Mouse (Mus musculus): ENCODE data around the gene Ahnak2. TPM values are rescaled to one million over a fixed set of nuclear protein-coding genes. Genes with fewer than 3 reads are reported as not detected.

Gene Ahnak2
- total and polyA plus RNA-seq, 2 experiments from 2014 or later = 2.4 to 10.5 TPM

- no peaks in the 10 kb centered on the region; the same call in 1 of the 2 replicates for H3K27me3 ChIP-seq (ENCODE audit: control insufficient read depth, insufficient read depth, low read length)
- WGBS = 89% methylated on average over 10 of the region's 10 CpGs
Observed at GRCm38 (mm10) chr12:112774481-112774880, 28.0 kb downstream of the Ahnak2 start.

DNA sequence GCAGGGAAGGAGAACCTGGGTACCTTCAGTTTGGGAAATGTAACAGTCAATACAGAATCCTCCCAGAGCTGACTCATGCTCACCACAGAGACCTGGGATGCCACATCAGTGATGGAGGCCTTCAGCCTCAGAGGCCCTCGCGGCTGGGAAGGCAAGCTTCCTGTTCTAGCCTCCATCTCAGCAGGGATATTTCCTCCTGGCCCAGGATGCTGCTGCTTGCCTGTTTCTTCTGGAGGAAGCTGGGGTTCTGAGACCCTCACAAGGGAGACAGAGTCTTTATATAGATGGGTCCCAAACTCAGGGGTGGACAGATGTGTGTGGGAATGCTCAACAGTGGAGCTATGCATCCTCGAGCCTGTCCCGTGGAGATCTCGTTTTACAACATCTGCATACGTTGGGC is 28.4 kb downstream of the Ahnak2 start:
- ATAC-seq (ENCODE audit: insufficient read depth, low read depth) (no peak), DNase-seq (ENCODE audit: low spot score) (no peak)
- Histone ChIP-seq H3K4me1 (ENCODE audit: control insufficient read depth, insufficient read depth) (no peaks in the 10 kb centered on the region), H3K4me3 (ENCODE audit: low read depth, low read length) (no peak overlapping the region), H3K27me3 (ENCODE audit: control insufficient read depth, insufficient read depth, low read length) (no peaks in the 10 kb centered on the region; the same call in 1 of the 2 replicates), H3K27ac (ENCODE audit: low read depth) (no peak overlapping the region), H3K4me2 (ENCODE audit: low read depth, low read length) (no peak overlapping the region), H3K36me3 (replicated peaks; ENCODE audit: control insufficient read depth, insufficient read depth, low read length) (no peaks in the 10 kb centered on the region), H3K9me3 (replicated peaks; ENCODE audit: control insufficient read depth, low read length) (0 out of 2 replicates have a peak, but pooled peaks cover 6% of the 10 kb centered on the region), H3K9ac (replicated peaks; ENCODE audit: low read depth, low read length) (no peak overlapping the region)
- TF ChIP-seq CTCF (IDR thresholded peaks at IDR 0.05; ENCODE audit: low read depth) (no peak), EP300 (IDR thresholded peaks at IDR 0.05; ENCODE audit: low read depth) (no peak)
- 71% methylated on average over 6 of the region's 6 CpGs for WGBS

More at GRCm38 (mm10) chr12:112774481-112774880, 28.0 kb downstream of the Ahnak2 start:
- no peak overlapping the region for H3K4me2 ChIP-seq (ENCODE audit: low read depth, low read length)
- TF ChIP-seq EP300 (IDR thresholded peaks at IDR 0.05; ENCODE audit: low read depth) (no peak), CTCF (IDR thresholded peaks at IDR 0.05; ENCODE audit: low read depth) (no peak)
- no peak overlapping the region for H3K9ac ChIP-seq (replicated peaks; ENCODE audit: low read depth, low read length)
- H3K36me3 ChIP-seq (replicated peaks; ENCODE audit: control insufficient read depth, insufficient read depth, low read length) = no peaks in the 10 kb centered on the region
- 0 out of 2 replicates have a peak, but pooled peaks cover 6% of the 10 kb centered on the region for H3K9me3 ChIP-seq (replicated peaks; ENCODE audit: control insufficient read depth, low read length)
- no peak overlapping the region for H3K27ac ChIP-seq (ENCODE audit: low read depth)
- H3K4me3 ChIP-seq (ENCODE audit: low read depth, low read length) = no peak overlapping the region
- no peaks in the 10 kb centered on the region for H3K4me1 ChIP-seq (ENCODE audit: control insufficient read depth, insufficient read depth)
- ATAC-seq (ENCODE audit: insufficient read depth, low read depth) = no peak
- no peak for DNase-seq (ENCODE audit: low spot score)

GRCm38 (mm10) chr12:112773366-112773765 is 29.1 kb downstream of the Ahnak2 start:
- H3K4me3 ChIP-seq (ENCODE audit: low read depth, low read length) = no peak overlapping the region
- TF ChIP-seq CTCF (IDR thresholded peaks at IDR 0.05; ENCODE audit: low read depth) = no peak
- no peak for TF ChIP-seq EP300 (IDR thresholded peaks at IDR 0.05; ENCODE audit: low read depth)
- H3K4me1 ChIP-seq (ENCODE audit: control insufficient read depth, insufficient read depth) = no peaks in the 10 kb centered on the region
- ATAC-seq (ENCODE audit: insufficient read depth, low read depth) (no peak), DNase-seq (ENCODE audit: low spot score) (no peak)
- H3K27ac ChIP-seq (ENCODE audit: low read depth) = no peak overlapping the region
- H3K9me3 ChIP-seq (replicated peaks; ENCODE audit: control insufficient read depth, low read length) = 0 out of 2 replicates have a peak, but pooled peaks cover 6% of the 10 kb centered on the region
- H3K9ac ChIP-seq (replicated peaks; ENCODE audit: low read depth, low read length) = no peak overlapping the region
- H3K36me3 ChIP-seq (replicated peaks; ENCODE audit: control insufficient read depth, insufficient read depth, low read length) = no peaks in the 10 kb centered on the region
- WGBS = 17% methylated on average over 9 of the region's 9 CpGs
- no peaks in the 10 kb centered on the region; the same call in 1 of the 2 replicates for H3K27me3 ChIP-seq (ENCODE audit: control insufficient read depth, insufficient read depth, low read length)
- peak overlapping the region; percentile 26; the same call in 1 of the 2 replicates for H3K4me2 ChIP-seq (ENCODE audit: low read depth, low read length)

GRCm38 (mm10) chr12:112772306-112772705 is 30.2 kb downstream of the Ahnak2 start:
- no peak for DNase-seq (ENCODE audit: low spot score)
- 91% methylated on average over 14 of the region's 14 CpGs for WGBS

DNA sequence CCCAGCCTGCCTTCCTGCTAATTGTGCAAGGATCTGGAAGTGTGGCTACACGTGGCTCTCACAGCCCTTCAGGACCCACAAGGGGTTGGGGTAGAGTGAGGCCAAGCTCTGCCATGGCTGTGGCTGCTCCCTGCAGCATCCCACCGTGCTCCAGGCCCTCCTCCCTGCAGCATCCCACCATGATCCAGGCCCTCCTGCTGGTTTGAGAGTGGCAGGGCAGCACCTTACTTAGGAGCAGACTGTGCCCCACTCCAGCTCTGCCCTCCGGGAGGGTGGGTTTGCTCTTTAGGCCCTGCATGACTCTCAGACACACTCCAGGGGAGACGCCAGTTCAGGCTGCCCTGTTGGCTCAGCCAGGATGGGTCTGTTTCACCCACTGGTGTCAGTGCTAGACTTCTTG is 32.1 kb downstream of the Ahnak2 start:
- 0 out of 2 replicates have a peak, but pooled peaks cover 2% of the 10 kb centered on the region for H3K9me3 ChIP-seq (replicated peaks; ENCODE audit: control insufficient read depth, low read length)
- no peak overlapping the region for H3K4me2 ChIP-seq (ENCODE audit: low read depth, low read length)
- no peaks in the 10 kb centered on the region; the same call in 1 of the 2 replicates for H3K27me3 ChIP-seq (ENCODE audit: control insufficient read depth, insufficient read depth, low read length)
- no peak for TF ChIP-seq CTCF (IDR thresholded peaks at IDR 0.05; ENCODE audit: low read depth)
- TF ChIP-seq EP300 (IDR thresholded peaks at IDR 0.05; ENCODE audit: low read depth) = no peak
- no peak overlapping the region for H3K4me3 ChIP-seq (ENCODE audit: low read depth, low read length)
- H3K4me1 ChIP-seq (ENCODE audit: control insufficient read depth, insufficient read depth) = no peaks in the 10 kb centered on the region
- H3K36me3 ChIP-seq (replicated peaks; ENCODE audit: control insufficient read depth, insufficient read depth, low read length) = no peaks in the 10 kb centered on the region
- H3K9ac ChIP-seq (replicated peaks; ENCODE audit: low read depth, low read length) = no peak overlapping the region
- WGBS = 74% methylated on average over 4 of the region's 4 CpGs
- DNase-seq (ENCODE audit: low spot score) (no peak), ATAC-seq (ENCODE audit: insufficient read depth, low read depth) (no peak)
- no peak overlapping the region for H3K27ac ChIP-seq (ENCODE audit: low read depth)

More at GRCm38 (mm10) chr12:112772306-112772705, 30.2 kb downstream of the Ahnak2 start:
- Histone ChIP-seq H3K36me3 (replicated peaks; ENCODE audit: control insufficient read depth, insufficient read depth, low read length) (no peaks in the 10 kb centered on the region), H3K4me3 (ENCODE audit: low read depth, low read length) (no peak overlapping the region), H3K9ac (replicated peaks; ENCODE audit: low read depth, low read length) (no peak overlapping the region), H3K4me2 (ENCODE audit: low read depth, low read length) (no peak overlapping the region), H3K27me3 (ENCODE audit: control insufficient read depth, insufficient read depth, low read length) (no peaks in the 10 kb centered on the region; the same call in 1 of the 2 replicates), H3K4me1 (ENCODE audit: control insufficient read depth, insufficient read depth) (no peaks in the 10 kb centered on the region), H3K27ac (ENCODE audit: low read depth) (no peak overlapping the region), H3K9me3 (replicated peaks; ENCODE audit: control insufficient read depth, low read length) (0 out of 2 replicates have a peak, but pooled peaks cover 6% of the 10 kb centered on the region)
- ATAC-seq (ENCODE audit: insufficient read depth, low read depth) = no peak
- TF ChIP-seq CTCF (IDR thresholded peaks at IDR 0.05; ENCODE audit: low read depth) (no peak), EP300 (IDR thresholded peaks at IDR 0.05; ENCODE audit: low read depth) (no peak)

DNA sequence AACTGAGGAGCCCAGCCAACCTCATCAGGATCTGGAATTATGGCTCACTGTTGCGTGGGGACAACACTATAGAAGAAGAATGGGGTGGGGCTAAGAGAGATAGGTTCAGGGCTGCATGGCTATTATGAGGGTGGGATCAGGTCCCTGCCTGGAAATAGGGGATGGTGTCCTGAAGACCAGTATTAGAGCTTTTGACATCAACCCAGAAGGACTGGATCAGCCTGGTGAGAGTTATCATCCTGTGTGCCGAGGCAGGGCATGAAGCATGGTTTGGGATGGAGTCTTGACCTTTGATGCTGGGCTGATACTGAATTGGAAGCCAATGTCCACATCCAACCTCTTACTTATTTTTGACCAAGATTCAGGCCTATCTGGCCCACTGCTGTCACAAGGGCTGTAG is 32.7 kb downstream of the Ahnak2 start:
- DNase-seq (ENCODE audit: low spot score) (no peak), ATAC-seq (ENCODE audit: insufficient read depth, low read depth) (no peak)
- H3K4me1 ChIP-seq (ENCODE audit: control insufficient read depth, insufficient read depth) = no peaks in the 10 kb centered on the region
- no peak overlapping the region for H3K9ac ChIP-seq (replicated peaks; ENCODE audit: low read depth, low read length)
- no peaks in the 10 kb centered on the region for H3K9me3 ChIP-seq (replicated peaks; ENCODE audit: control insufficient read depth, low read length)
- no peak overlapping the region for H3K4me3 ChIP-seq (ENCODE audit: low read depth, low read length)
- H3K27ac ChIP-seq (ENCODE audit: low read depth) = no peak overlapping the region
- H3K36me3 ChIP-seq (replicated peaks; ENCODE audit: control insufficient read depth, insufficient read depth, low read length) = no peaks in the 10 kb centered on the region
- WGBS = 68% methylated on average over 2 of the region's 2 CpGs
- no peaks in the 10 kb centered on the region; the same call in 1 of the 2 replicates for H3K27me3 ChIP-seq (ENCODE audit: control insufficient read depth, insufficient read depth, low read length)
- TF ChIP-seq EP300 (IDR thresholded peaks at IDR 0.05; ENCODE audit: low read depth) (no peak), CTCF (IDR thresholded peaks at IDR 0.05; ENCODE audit: low read depth) (no peak)
- H3K4me2 ChIP-seq (ENCODE audit: low read depth, low read length) = no peak overlapping the region

All from heart, postnatal 0 days (tissue).